Mouse (Mus musculus) T-cell, adult 2 months (primary cell): ENCODE measurements at regions not wholly inside any gene's neighbourhood (a gene's known extent, or its start where the extent isn't known, plus 50 kb on each side); places are given as distances from the start of the nearest gene placed in this dataset.

ENCODE experiments used
- DNase-seq: peaks from one replicate; pipeline ENCODE4 v3.0.0; 2022; ENCODE audit warnings: low spot score

DNA sequence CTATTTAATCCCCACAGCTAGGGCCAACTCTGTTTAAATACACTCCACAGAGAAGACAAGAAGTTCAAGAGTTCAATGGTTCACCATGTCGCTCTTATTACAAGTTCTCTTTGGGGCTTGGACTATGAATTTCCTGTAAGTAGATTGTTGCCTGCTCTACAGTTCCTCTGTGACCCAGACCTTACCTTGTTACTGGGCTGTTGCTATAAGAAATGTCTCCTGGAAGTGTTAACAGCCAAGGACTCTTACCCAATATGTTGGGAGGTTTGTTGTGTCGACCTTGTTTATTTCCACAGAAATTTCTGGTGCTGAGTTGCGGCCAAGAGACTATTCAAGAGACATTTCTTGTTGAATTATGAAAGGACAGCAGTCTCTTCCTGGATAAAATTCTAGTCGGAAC, 78.3 kb upstream of the Thbs1 start:
- no peak for DNase-seq

- no peak for DNase-seq
Observed at GRCm38 (mm10) chr2:118034026-118034425, 77.7 kb upstream of the Thbs1 start.

GRCm38 (mm10) chr2:118035333-118035732, 76.3 kb upstream of the Thbs1 start:
- no peak for DNase-seq

- DNase-seq = no peak
Observed at GRCm38 (mm10) chr2:118038859-118039818, 72.5 kb upstream of the Thbs1 start.

GRCm38 (mm10) chr2:118039819-118040206, 71.9 kb upstream of the Thbs1 start:
- no peak for DNase-seq

GRCm38 (mm10) chr2:118042380-118043055, 69.2 kb upstream of the Thbs1 start:
- no peak for DNase-seq

GRCm38 (mm10) chr2:118044666-118045065, 67.0 kb upstream of the Thbs1 start:
- DNase-seq = no peak

DNA sequence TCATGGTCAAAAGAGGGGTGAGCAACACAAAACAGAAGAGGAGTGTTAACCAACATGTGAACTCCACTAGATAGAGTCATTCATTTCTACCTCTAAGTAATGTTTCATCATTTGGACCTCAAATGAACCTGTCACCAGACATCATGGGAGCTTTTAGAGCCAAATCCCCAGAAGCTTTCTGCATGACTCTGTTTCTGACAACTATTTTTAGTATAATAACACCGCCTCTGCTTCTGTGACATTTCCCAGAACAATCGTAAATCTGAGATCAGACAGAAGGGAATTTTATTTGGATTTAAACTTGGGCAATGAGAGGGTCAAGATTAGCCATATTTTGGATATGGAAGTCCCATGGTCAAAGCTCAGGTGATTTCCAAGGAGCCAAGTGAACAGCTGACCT, 61.4 kb upstream of the Thbs1 start:
- no peak for DNase-seq

DNA sequence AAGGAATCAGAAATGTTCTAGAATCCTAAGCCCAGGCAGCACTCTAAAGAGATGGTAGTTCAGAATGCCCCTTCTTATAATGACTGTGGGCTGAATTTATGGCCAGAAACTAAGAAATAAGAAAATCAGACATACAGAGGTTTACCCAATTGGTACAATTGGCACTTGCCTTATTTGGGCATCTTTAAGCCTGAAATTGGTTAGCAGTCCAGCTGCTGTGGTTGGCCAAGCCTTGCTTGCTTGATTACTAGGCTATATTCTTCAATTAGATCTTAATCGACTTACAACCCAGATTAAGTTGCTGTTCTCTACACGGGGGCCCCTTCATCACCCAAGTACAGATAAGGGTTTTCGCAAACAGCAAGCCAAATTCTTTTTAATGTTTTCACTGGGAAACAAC, 60.1 kb upstream of the Thbs1 start:
- DNase-seq = no peak

DNA sequence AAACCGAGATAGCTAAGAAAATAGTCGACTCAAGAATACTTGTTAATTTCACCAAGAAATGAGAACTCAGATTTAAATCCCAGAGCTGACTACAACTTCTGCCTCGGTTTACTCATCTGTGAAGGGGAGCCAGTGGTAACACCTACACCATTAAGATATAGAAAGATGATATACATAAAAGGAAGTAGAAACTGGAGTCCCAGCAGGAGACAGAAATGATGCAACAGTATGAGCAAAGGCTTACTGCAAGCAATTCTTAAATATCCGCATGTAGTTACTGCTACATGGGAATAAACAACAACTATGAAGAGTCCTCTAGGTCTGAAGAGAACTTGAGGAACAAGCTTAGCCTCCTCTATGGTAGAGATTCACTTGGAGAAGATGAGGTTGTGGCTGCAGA, 58.2 kb upstream of the Thbs1 start:
- DNase-seq = no peak

GRCm38 (mm10) chr2:118058654-118059395, 52.9 kb upstream of the Thbs1 start:
- DNase-seq = no peak

- no peak for DNase-seq
Observed at GRCm38 (mm10) chr2:118061291-118061690, 50.4 kb upstream of the Thbs1 start.
